Mouse (Mus musculus) cerebellum, postnatal 10 days (tissue): Measurements from ENCODE around the gene Rasgef1a.

ENCODE experiments used
- DNase-seq, 2 experiments: peaks; one replicate each; pipeline ENCODE4 v3.0.0; 2021; ENCODE audit warnings: mixed read lengths in 2 of 2

The Rasgef1a gene

GRCm38 (mm10) chr6:118138731-118139709 is 127.8 kb downstream of the Rasgef1a start, which contains the start of gene Csgalnact2:
TSS of gene Csgalnact2 (minus strand) at chr6:118139140.
- peak; percentile 97 for DNase-seq

- no peak for DNase-seq
These were observed 129.7 kb downstream of the Rasgef1a start for GRCm38 (mm10) chr6:118140961-118141360.
